Mouse (Mus musculus) midbrain, embryonic 12.5 days (tissue): ENCODE data around the gene Klf7. TPM values are rescaled to one million over a fixed set of nuclear protein-coding genes. Genes with fewer than 3 reads are reported as not detected.

Experiments used
- ATAC-seq: fragments of 200-750 bp; cut with Nextera tagmentation; 2 replicates; pipeline ENCODE4 v1.8.0; 2017; ENCODE audit warnings: low read depth, moderate TSS enrichment, moderate library complexity; ENCODE audit not compliant: low FRiP score
- H3K27ac ChIP-seq: fragments of 300-500 bp; sonication (generic); replicated peaks from 2 replicates; pipeline ENCODE4 v1.5.1; 2016; ENCODE audit warnings: mild to moderate bottlenecking
- H3K27me3 ChIP-seq: fragments of 300-500 bp; sonication (generic); 2 replicates; pipeline ENCODE4 v1.6.1; 2016; ENCODE audit warnings: mild to moderate bottlenecking
- H3K36me3 ChIP-seq: fragments of 300-500 bp; sonication (generic); 2 replicates; pipeline ENCODE4 v1.6.1; 2016
- H3K4me1 ChIP-seq: fragments of 300-500 bp; sonication (generic); 2 replicates; pipeline ENCODE4 v1.6.1; 2016
- H3K4me2 ChIP-seq: fragments of 300-500 bp; sonication (generic); replicated peaks from 2 replicates; pipeline ENCODE4 v1.6.1; 2016; ENCODE audit warnings: mild to moderate bottlenecking, moderate library complexity
- H3K4me3 ChIP-seq: fragments of 300-500 bp; sonication (generic); 2 replicates; pipeline ENCODE4 v1.5.1; 2016; ENCODE audit warnings: mild to moderate bottlenecking
- H3K9ac ChIP-seq: fragments of 300-500 bp; sonication (generic); replicated peaks from 2 replicates; pipeline ENCODE4 v1.6.1; 2016; ENCODE audit warnings: mild to moderate bottlenecking, moderate library complexity
- H3K9me3 ChIP-seq: fragments of 300-500 bp; sonication (generic); 2 replicates; pipeline ENCODE4 v1.6.1; 2016; ENCODE audit warnings: mild to moderate bottlenecking
- WGBS: fragments of 180-500 bp; shearing (Covaris S2); methylation state at CpG from one replicate; pipeline ENCODE4 v1.1.7; 2016; 5-methylcytosine and 5-hydroxymethylcytosine counted together
- polyA plus RNA-seq: library from polyadenylated mRNA; unstranded; fragments of >200 nt; fragmentation: Nextera tagmentation; extraction: Ambion mirVana; gene quantifications from 2 replicates; pipeline ENCODE4 v1.2.1, GENCODE M21; 2016

The Klf7 gene
- polyA plus RNA-seq, 1 experiment from 2014 or later: 40.8 TPM

GRCm38 (mm10) chr1:64036881-64037452 lies 85.1 kb downstream of the Klf7 start:
- no peaks in the 10 kb centered on the region for H3K27me3 ChIP-seq
- H3K27ac ChIP-seq: no peak overlapping the region; the same call in 1 of the 2 replicates
- H3K4me2 ChIP-seq: no peak overlapping the region
- peaks cover 20% of the 10 kb centered on the region for H3K36me3 ChIP-seq
- peaks cover 20% of the 10 kb centered on the region for H3K4me1 ChIP-seq
- no peaks in the 10 kb centered on the region for H3K9me3 ChIP-seq
- H3K4me3 ChIP-seq: no peak overlapping the region
- ATAC-seq: no peak
- no peak overlapping the region for H3K9ac ChIP-seq
- 86% methylated on average over 7 of the region's 7 CpGs for WGBS

GRCm38 (mm10) chr1:64035804-64036203 lies 86.3 kb downstream of the Klf7 start:
- H3K9ac ChIP-seq: no peak overlapping the region
- no peak overlapping the region for H3K4me3 ChIP-seq
- no peak for ATAC-seq
- 57% methylated on average over 7 of the region's 7 CpGs for WGBS
- H3K27ac ChIP-seq: no peak overlapping the region
- peaks cover 16% of the 10 kb centered on the region; the same call in 1 of the 2 replicates for H3K36me3 ChIP-seq
- H3K27me3 ChIP-seq: no peaks in the 10 kb centered on the region
- H3K4me1 ChIP-seq: peaks cover 21% of the 10 kb centered on the region
- no peak overlapping the region for H3K4me2 ChIP-seq
- H3K9me3 ChIP-seq: no peaks in the 10 kb centered on the region

- H3K36me3 ChIP-seq: peaks cover 16% of the 10 kb centered on the region; the same call in 1 of the 2 replicates
- 67% methylated on average over 15 of the region's 15 CpGs for WGBS
- ATAC-seq: no peak
- no peak overlapping the region for H3K4me2 ChIP-seq
- H3K9ac ChIP-seq: no peak overlapping the region
- no peaks in the 10 kb centered on the region for H3K9me3 ChIP-seq
- no peaks in the 10 kb centered on the region for H3K27me3 ChIP-seq
- peaks cover 21% of the 10 kb centered on the region for H3K4me1 ChIP-seq
- H3K4me3 ChIP-seq: no peak overlapping the region
- no peak overlapping the region for H3K27ac ChIP-seq
Observed at GRCm38 (mm10) chr1:64035087-64035791, 86.8 kb downstream of the Klf7 start.

- H3K4me2 ChIP-seq: no peak overlapping the region
- ATAC-seq: no peak
Observed at GRCm38 (mm10) chr1:64032502-64033231, 89.4 kb downstream of the Klf7 start.

GRCm38 (mm10) chr1:64021986-64022385 lies 100.1 kb downstream of the Klf7 start:
- Histone ChIP-seq H3K4me3 (no peak overlapping the region), H3K9ac (no peak overlapping the region), H3K27me3 (no peaks in the 10 kb centered on the region; the same call in 1 of the 2 replicates), H3K9me3 (no peaks in the 10 kb centered on the region), H3K36me3 (no peaks in the 10 kb centered on the region), H3K4me2 (no peak overlapping the region), H3K4me1 (peaks cover 19% of the 10 kb centered on the region), H3K27ac (no peak overlapping the region)
- no peak for ATAC-seq
- WGBS: 96% methylated on average over 3 of the region's 3 CpGs

More at GRCm38 (mm10) chr1:64032502-64033231, 89.4 kb downstream of the Klf7 start:
- H3K9ac ChIP-seq: no peak overlapping the region
- no peaks in the 10 kb centered on the region for H3K9me3 ChIP-seq
- H3K36me3 ChIP-seq: peaks cover 16% of the 10 kb centered on the region; the same call in 1 of the 2 replicates
- no peak overlapping the region for H3K4me3 ChIP-seq
- WGBS: 84% methylated on average over 9 of the region's 9 CpGs
- no peak overlapping the region for H3K27ac ChIP-seq
- no peaks in the 10 kb centered on the region for H3K27me3 ChIP-seq
- H3K4me1 ChIP-seq: peaks cover 7% of the 10 kb centered on the region; the same call in 1 of the 2 replicates

GRCm38 (mm10) chr1:64020672-64021635 lies 101.1 kb downstream of the Klf7 start:
- H3K9ac ChIP-seq: no peak overlapping the region
- 0 out of 2 replicates have a peak, but pooled peaks have one; percentile 30 for ATAC-seq

GRCm38 (mm10) chr1:64019127-64019635 lies 102.9 kb downstream of the Klf7 start:
- Histone ChIP-seq H3K36me3 (no peaks in the 10 kb centered on the region), H3K4me1 (peaks cover 19% of the 10 kb centered on the region), H3K27ac (no peak overlapping the region), H3K4me3 (no peak overlapping the region), H3K4me2 (no peak overlapping the region), H3K9ac (no peak overlapping the region), H3K27me3 (no peaks in the 10 kb centered on the region; the same call in 1 of the 2 replicates), H3K9me3 (no peaks in the 10 kb centered on the region)
- no peak for ATAC-seq
- 75% methylated on average over 6 of the region's 6 CpGs for WGBS

More at GRCm38 (mm10) chr1:64020672-64021635, 101.1 kb downstream of the Klf7 start:
- H3K4me1 ChIP-seq: peaks cover 19% of the 10 kb centered on the region
- no peaks in the 10 kb centered on the region; the same call in 1 of the 2 replicates for H3K27me3 ChIP-seq
- no peaks in the 10 kb centered on the region for H3K9me3 ChIP-seq
- no peak overlapping the region for H3K27ac ChIP-seq
- no peak overlapping the region for H3K4me2 ChIP-seq
- 54% methylated on average over 19 of the region's 19 CpGs for WGBS
- no peaks in the 10 kb centered on the region for H3K36me3 ChIP-seq
- no peak overlapping the region for H3K4me3 ChIP-seq

GRCm38 (mm10) chr1:64018466-64019077 lies 103.5 kb downstream of the Klf7 start:
- H3K4me2 ChIP-seq: no peak overlapping the region
- H3K36me3 ChIP-seq: no peaks in the 10 kb centered on the region
- no peaks in the 10 kb centered on the region; the same call in 1 of the 2 replicates for H3K27me3 ChIP-seq
- no peak overlapping the region for H3K4me3 ChIP-seq
- no peak overlapping the region for H3K27ac ChIP-seq
- H3K4me1 ChIP-seq: peaks cover 19% of the 10 kb centered on the region
- no peak for ATAC-seq
- no peak overlapping the region for H3K9ac ChIP-seq
- WGBS: 54% methylated on average over 16 of the region's 16 CpGs
- no peaks in the 10 kb centered on the region for H3K9me3 ChIP-seq

GRCm38 (mm10) chr1:64014091-64014490 lies 108.0 kb downstream of the Klf7 start:
- H3K9ac ChIP-seq: no peak overlapping the region
- WGBS: 73% methylated on average over 1 of the region's 1 CpGs
- no peak for ATAC-seq
- no peaks in the 10 kb centered on the region for H3K27me3 ChIP-seq
- peaks cover 8% of the 10 kb centered on the region; the same call in 1 of the 2 replicates for H3K4me1 ChIP-seq
- no peak overlapping the region for H3K27ac ChIP-seq
- no peaks in the 10 kb centered on the region for H3K36me3 ChIP-seq
- H3K4me3 ChIP-seq: no peak overlapping the region
- H3K4me2 ChIP-seq: no peak overlapping the region
- H3K9me3 ChIP-seq: no peaks in the 10 kb centered on the region

- 20% methylated on average over 2 of the region's 2 CpGs for WGBS
- no peak overlapping the region for H3K4me3 ChIP-seq
- no peaks in the 10 kb centered on the region for H3K9me3 ChIP-seq
- peaks cover 5% of the 10 kb centered on the region; the same call in 1 of the 2 replicates for H3K4me1 ChIP-seq
- no peak for ATAC-seq
- no peak overlapping the region for H3K9ac ChIP-seq
- no peaks in the 10 kb centered on the region; the same call in 1 of the 2 replicates for H3K27me3 ChIP-seq
- no peak overlapping the region for H3K27ac ChIP-seq
- H3K36me3 ChIP-seq: no peaks in the 10 kb centered on the region
- H3K4me2 ChIP-seq: no peak overlapping the region
Observed at GRCm38 (mm10) chr1:64008994-64009393, 113.1 kb downstream of the Klf7 start.
